Mouse (Mus musculus) inflammation-experienced regulatory T-cells, adult 6 months (primary cell): ENCODE data around the gene Pate4. TPM values are rescaled to one million over a fixed set of nuclear protein-coding genes. Genes with fewer than 3 reads are reported as not detected.
A peak's percentile ranks its signal among the peaks of the same experiment; 100 is the strongest.
"Not testable (repeated sequence)": the region's sequence is repeated elsewhere in the genome, so short reads cannot be mapped to it uniquely, and the experiment has no call there.

Experiments used
- ATAC-seq: one replicate; pipeline ENCODE4 v1.8.0; 2017
- polyA plus RNA-seq, 3 experiments: library from polyadenylated mRNA; unstranded; fragments of 100-300 nt; shearing (Covaris generic); gene quantifications; one replicate each; pipeline ENCODE4 v1.2.1; 2017

Gene Pate4
- not detected for polyA plus RNA-seq

GRCm38 (mm10) chr9:35611841-35612240 lies at the start of gene Pate4:
Pate4 (minus strand) TSS chr9:35611941.
- no peak for ATAC-seq

GRCm38 (mm10) chr9:35648102-35648501 lies 36.4 kb upstream of the Pate4 start, which contains the start of gene Pate3:
Pate3 (minus strand) TSS chr9:35648202.
- ATAC-seq = no peak

- ATAC-seq = no peak
Measured at GRCm38 (mm10) chr9:35632981-35633380, 21.2 kb upstream of the Pate4 start.

GRCm38 (mm10) chr9:35616784-35617183 lies 5.0 kb upstream of the Pate4 start:
- ATAC-seq = not testable (repeated sequence)

- no peak for ATAC-seq
Measured at GRCm38 (mm10) chr9:35614005-35614404, 2.3 kb upstream of the Pate4 start.

- ATAC-seq = no peak
Measured at GRCm38 (mm10) chr9:35607647-35608405, 3.9 kb downstream of the Pate4 start.

GRCm38 (mm10) chr9:35592903-35593302 lies 18.8 kb downstream of the Pate4 start:
- no peak for ATAC-seq

- ATAC-seq = no peak
Measured at GRCm38 (mm10) chr9:35587674-35588073, 24.1 kb downstream of the Pate4 start.

GRCm38 (mm10) chr9:35574416-35574815 lies 37.3 kb downstream of the Pate4 start:
- no peak for ATAC-seq

GRCm38 (mm10) chr9:35570663-35571062 lies 41.1 kb downstream of the Pate4 start:
- no peak for ATAC-seq

- peak; percentile 98 for ATAC-seq
Measured at GRCm38 (mm10) chr9:35569571-35570534, 41.9 kb downstream of the Pate4 start, which contains the start of the genes Pate2 and Hyls1. Pate2 (plus strand) TSS chr9:35570284. Hyls1 (minus strand) TSS chr9:35570398.

GRCm38 (mm10) chr9:35567995-35568394 lies 43.7 kb downstream of the Pate4 start:
- ATAC-seq = no peak

GRCm38 (mm10) chr9:35564536-35565240 lies 47.1 kb downstream of the Pate4 start:
- no peak for ATAC-seq

- no peak for ATAC-seq
Measured at GRCm38 (mm10) chr9:35561583-35561982, 50.2 kb downstream of the Pate4 start.

GRCm38 (mm10) chr9:35561076-35561475 lies 50.7 kb downstream of the Pate4 start:
- no peak for ATAC-seq

GRCm38 (mm10) chr9:35559009-35559890 lies 52.5 kb downstream of the Pate4 start:
- ATAC-seq = peak; percentile 94

GRCm38 (mm10) chr9:35558257-35559008 lies 53.3 kb downstream of the Pate4 start, which contains the start of the genes Ddx25 and Pus3:
Ddx25 (minus strand) TSS chr9:35558528.
Pus3 (plus strand) TSS chr9:35558595.
- ATAC-seq = peak; percentile 32
